Mouse (Mus musculus) gastrocnemius, adult 8-10 months (tissue): ENCODE measurements around the gene Cd47. TPM values are rescaled to one million over a fixed set of nuclear protein-coding genes. Genes with fewer than 3 reads are reported as not detected.

Source experiments
- DNase-seq, 2 experiments: peaks; one replicate each; pipeline ENCODE4 v3.0.0; 2022; ENCODE audit warnings: low spot score in 2 of 2
- total RNA-seq, 4 experiments: library from RNA; stranded (reverse); gene quantifications; 2 replicates each; pipeline ENCODE4 v1.2.4; 2022

The Cd47 gene
- total RNA-seq, 4 experiments from 2014 or later = 21.9 to 27.5 (median 24.5) TPM

GRCm38 (mm10) chr16:49866617-49867016, 66.3 kb downstream of the Cd47 start:
- no peak for DNase-seq

GRCm38 (mm10) chr16:49868278-49868677, 67.9 kb downstream of the Cd47 start:
- DNase-seq = no peak

- DNase-seq = no peak
Observed at GRCm38 (mm10) chr16:49873918-49874317, 73.6 kb downstream of the Cd47 start.

GRCm38 (mm10) chr16:49874546-49874945, 74.2 kb downstream of the Cd47 start:
- no peak for DNase-seq

- no peak for DNase-seq
Observed at GRCm38 (mm10) chr16:49876291-49877030, 76.1 kb downstream of the Cd47 start.

GRCm38 (mm10) chr16:49877243-49877642, 76.9 kb downstream of the Cd47 start:
- DNase-seq = no peak

- DNase-seq = no peak
Observed at GRCm38 (mm10) chr16:49878051-49878450, 77.7 kb downstream of the Cd47 start.

- DNase-seq = no peak
Observed at GRCm38 (mm10) chr16:49886403-49887066, 86.2 kb downstream of the Cd47 start.

GRCm38 (mm10) chr16:49887290-49887689, 87.0 kb downstream of the Cd47 start:
- no peak for DNase-seq

- no peak for DNase-seq
Observed at GRCm38 (mm10) chr16:49887811-49888564, 87.7 kb downstream of the Cd47 start.

- no peak for DNase-seq
Observed at GRCm38 (mm10) chr16:49889031-49889655, 88.8 kb downstream of the Cd47 start.

- no peak for DNase-seq
Observed at GRCm38 (mm10) chr16:49892252-49892651, 91.9 kb downstream of the Cd47 start.

GRCm38 (mm10) chr16:49892945-49893344, 92.6 kb downstream of the Cd47 start:
- DNase-seq = no peak

- no peak for DNase-seq
Observed at GRCm38 (mm10) chr16:49894624-49895023, 94.3 kb downstream of the Cd47 start.

GRCm38 (mm10) chr16:49896132-49896531, 95.8 kb downstream of the Cd47 start:
- DNase-seq = no peak

GRCm38 (mm10) chr16:49901395-49901794, 101.1 kb downstream of the Cd47 start:
- no peak for DNase-seq

GRCm38 (mm10) chr16:49902083-49902482, 101.8 kb downstream of the Cd47 start:
- no peak for DNase-seq

GRCm38 (mm10) chr16:49904248-49904930, 104.1 kb downstream of the Cd47 start:
- no peak for DNase-seq

GRCm38 (mm10) chr16:49905041-49905440, 104.7 kb downstream of the Cd47 start:
- no peak for DNase-seq

GRCm38 (mm10) chr16:49905601-49906001, 105.3 kb downstream of the Cd47 start:
- DNase-seq = no peak

GRCm38 (mm10) chr16:49906066-49906465, 105.7 kb downstream of the Cd47 start:
- no peak for DNase-seq
